Mouse (Mus musculus): ENCODE data around the gene Olfr506. TPM values are rescaled to one million over a fixed set of nuclear protein-coding genes. Genes with fewer than 3 reads are reported as not detected.
"Not testable (repeated sequence)": the region's sequence is repeated elsewhere in the genome, so short reads cannot be mapped to it uniquely, and the experiment has no call there.

Gene Olfr506
- polyA plus RNA-seq (2014; fragmentation: Nextera tagmentation; extraction: Ambion mirVana): not detected in 2 replicates

GRCm38 (mm10) chr7:108610487-108610886, at the start of gene Olfr506:
TSS of gene Olfr506 (plus strand) at chr7:108610787.
- Histone ChIP-seq H3K36me3 (ENCODE audit: control insufficient read depth, insufficient read depth, low read length) (no peaks in the 10 kb centered on the region), H3K27me3 (ENCODE audit: control insufficient read depth, insufficient read depth, low read length) (no peaks in the 10 kb centered on the region), H3K4me3 (ENCODE audit: control insufficient read depth in 1 of 2, insufficient read depth in 1 of 2, low read depth in 1 of 2, low read length in 2 of 2) (no peak within 1 kb of the TSS), H3K9ac (ENCODE audit: low read length) (no peak within 1 kb of the TSS), H3K27ac (replicated peaks in 1 of 2; ENCODE audit: control insufficient read depth in 1 of 2, insufficient read depth in 1 of 2, low read depth in 2 of 2, low read length in 2 of 2) (no peak within 1 kb of the TSS), H3K4me2 (ENCODE audit: low read length) (no peak within 1 kb of the TSS), H3K9me3 (ENCODE audit: control insufficient read depth, low read length) (no peaks in the 10 kb centered on the region), H3K4me1 (ENCODE audit: control insufficient read depth in 2 of 2, insufficient read depth in 2 of 2, low read length in 2 of 2) (no peaks in the 10 kb centered on the region)
- no peak for ATAC-seq (ENCODE audit: insufficient number of reproducible peaks, insufficient read depth, low FRiP score, low read depth)

GRCm38 (mm10) chr7:108565693-108566092, 44.9 kb upstream of the Olfr506 start, which contains the start of gene Olfr504:
TSS of gene Olfr504 (minus strand) at chr7:108565793.
- Histone ChIP-seq H3K27ac (replicated peaks in 1 of 2; ENCODE audit: control insufficient read depth in 1 of 2, insufficient read depth in 1 of 2, low read depth in 2 of 2, low read length in 2 of 2) (no peak within 1 kb of the TSS), H3K36me3 (ENCODE audit: control insufficient read depth, insufficient read depth, low read length) (no peaks in the 10 kb centered on the region), H3K4me1 (ENCODE audit: control insufficient read depth in 2 of 2, insufficient read depth in 2 of 2, low read length in 2 of 2) (no peaks in the 10 kb centered on the region), H3K9ac (ENCODE audit: low read length) (no peak within 1 kb of the TSS), H3K4me3 (ENCODE audit: control insufficient read depth in 1 of 2, insufficient read depth in 1 of 2, low read depth in 1 of 2, low read length in 2 of 2) (no peak within 1 kb of the TSS), H3K4me2 (ENCODE audit: low read length) (no peak within 1 kb of the TSS), H3K27me3 (ENCODE audit: control insufficient read depth, insufficient read depth, low read length) (no peaks in the 10 kb centered on the region), H3K9me3 (ENCODE audit: control insufficient read depth, low read length) (peaks cover 13% of the 10 kb centered on the region; the same call in 1 of the 2 replicates)
- no peak for ATAC-seq (ENCODE audit: insufficient number of reproducible peaks, insufficient read depth, low FRiP score, low read depth)
- WGBS: 68% methylated on average over 1 of the region's 1 CpGs

GRCm38 (mm10) chr7:108589797-108590196, 20.8 kb upstream of the Olfr506 start:
- no peak overlapping the region for H3K4me2 ChIP-seq (ENCODE audit: low read length)
- H3K4me1 ChIP-seq (ENCODE audit: control insufficient read depth in 2 of 2, insufficient read depth in 2 of 2, low read length in 2 of 2): no peaks in the 10 kb centered on the region
- ATAC-seq (ENCODE audit: insufficient number of reproducible peaks, insufficient read depth, low FRiP score, low read depth): 0 out of 2 replicates have a peak, but pooled peaks have one; percentile 13
- no peak overlapping the region for H3K9ac ChIP-seq (ENCODE audit: low read length)
- H3K4me3 ChIP-seq (ENCODE audit: control insufficient read depth in 1 of 2, insufficient read depth in 1 of 2, low read depth in 1 of 2, low read length in 2 of 2): no peak overlapping the region
- 88% methylated on average over 1 of the region's 1 CpGs for WGBS
- H3K36me3 ChIP-seq (ENCODE audit: control insufficient read depth, insufficient read depth, low read length): no peaks in the 10 kb centered on the region
- no peak overlapping the region for H3K27ac ChIP-seq (replicated peaks in 1 of 2; ENCODE audit: control insufficient read depth in 1 of 2, insufficient read depth in 1 of 2, low read depth in 2 of 2, low read length in 2 of 2)
- H3K27me3 ChIP-seq (ENCODE audit: control insufficient read depth, insufficient read depth, low read length): no peaks in the 10 kb centered on the region
- H3K9me3 ChIP-seq (ENCODE audit: control insufficient read depth, low read length): no peaks in the 10 kb centered on the region; the same call in 1 of the 2 replicates

GRCm38 (mm10) chr7:108601916-108602315, 8.7 kb upstream of the Olfr506 start:
- not testable (repeated sequence) for H3K36me3 ChIP-seq (ENCODE audit: control insufficient read depth, insufficient read depth, low read length); ATAC-seq (ENCODE audit: insufficient number of reproducible peaks, insufficient read depth, low FRiP score, low read depth); H3K9me3 ChIP-seq (ENCODE audit: control insufficient read depth, low read length); H3K4me3 ChIP-seq (ENCODE audit: control insufficient read depth in 1 of 2, insufficient read depth in 1 of 2, low read depth in 1 of 2, low read length in 2 of 2); H3K4me1 ChIP-seq (ENCODE audit: control insufficient read depth in 2 of 2, insufficient read depth in 2 of 2, low read length in 2 of 2); H3K4me2 ChIP-seq (ENCODE audit: low read length); H3K9ac ChIP-seq (ENCODE audit: low read length); H3K27ac ChIP-seq (replicated peaks in 1 of 2; ENCODE audit: control insufficient read depth in 1 of 2, insufficient read depth in 1 of 2, low read depth in 2 of 2, low read length in 2 of 2); H3K27me3 ChIP-seq (ENCODE audit: control insufficient read depth, insufficient read depth, low read length)
- WGBS: 72% methylated on average over 3 of the region's 3 CpGs

- Histone ChIP-seq H3K9ac (ENCODE audit: low read length) (no peak overlapping the region), H3K4me1 (ENCODE audit: control insufficient read depth in 2 of 2, insufficient read depth in 2 of 2, low read length in 2 of 2) (no peaks in the 10 kb centered on the region), H3K27me3 (ENCODE audit: control insufficient read depth, insufficient read depth, low read length) (no peaks in the 10 kb centered on the region), H3K36me3 (ENCODE audit: control insufficient read depth, insufficient read depth, low read length) (no peaks in the 10 kb centered on the region), H3K4me2 (ENCODE audit: low read length) (no peak overlapping the region), H3K27ac (replicated peaks in 1 of 2; ENCODE audit: control insufficient read depth in 1 of 2, insufficient read depth in 1 of 2, low read depth in 2 of 2, low read length in 2 of 2) (no peak overlapping the region), H3K9me3 (ENCODE audit: control insufficient read depth, low read length) (no peaks in the 10 kb centered on the region), H3K4me3 (ENCODE audit: control insufficient read depth in 1 of 2, insufficient read depth in 1 of 2, low read depth in 1 of 2, low read length in 2 of 2) (no peak overlapping the region)
- WGBS: 68% methylated on average over 2 of the region's 2 CpGs
- no peak for ATAC-seq (ENCODE audit: insufficient number of reproducible peaks, insufficient read depth, low FRiP score, low read depth)
Measured at GRCm38 (mm10) chr7:108614110-108614509, 3.5 kb downstream of the Olfr506 start.

GRCm38 (mm10) chr7:108616781-108617180, 6.2 kb downstream of the Olfr506 start:
- H3K9me3 ChIP-seq (ENCODE audit: control insufficient read depth, low read length); H3K4me2 ChIP-seq (ENCODE audit: low read length); H3K27ac ChIP-seq (replicated peaks in 1 of 2; ENCODE audit: control insufficient read depth in 1 of 2, insufficient read depth in 1 of 2, low read depth in 2 of 2, low read length in 2 of 2); H3K4me3 ChIP-seq (ENCODE audit: control insufficient read depth in 1 of 2, insufficient read depth in 1 of 2, low read depth in 1 of 2, low read length in 2 of 2); H3K9ac ChIP-seq (ENCODE audit: low read length); H3K4me1 ChIP-seq (ENCODE audit: control insufficient read depth in 2 of 2, insufficient read depth in 2 of 2, low read length in 2 of 2); ATAC-seq (ENCODE audit: insufficient number of reproducible peaks, insufficient read depth, low FRiP score, low read depth); H3K36me3 ChIP-seq (ENCODE audit: control insufficient read depth, insufficient read depth, low read length); H3K27me3 ChIP-seq (ENCODE audit: control insufficient read depth, insufficient read depth, low read length): not testable (repeated sequence)
- WGBS: 58% methylated on average over 3 of the region's 3 CpGs

- H3K9ac ChIP-seq (ENCODE audit: low read length): no peak within 1 kb of the TSS
- no peaks in the 10 kb centered on the region for H3K36me3 ChIP-seq (ENCODE audit: control insufficient read depth, insufficient read depth, low read length)
- no peaks in the 10 kb centered on the region for H3K4me1 ChIP-seq (ENCODE audit: control insufficient read depth in 2 of 2, insufficient read depth in 2 of 2, low read length in 2 of 2)
- no peak within 1 kb of the TSS for H3K4me2 ChIP-seq (ENCODE audit: low read length)
- no peak for ATAC-seq (ENCODE audit: insufficient number of reproducible peaks, insufficient read depth, low FRiP score, low read depth)
- H3K4me3 ChIP-seq (ENCODE audit: control insufficient read depth in 1 of 2, insufficient read depth in 1 of 2, low read depth in 1 of 2, low read length in 2 of 2): no peak within 1 kb of the TSS
- no peak within 1 kb of the TSS for H3K27ac ChIP-seq (replicated peaks in 1 of 2; ENCODE audit: control insufficient read depth in 1 of 2, insufficient read depth in 1 of 2, low read depth in 2 of 2, low read length in 2 of 2)
- no peaks in the 10 kb centered on the region for H3K9me3 ChIP-seq (ENCODE audit: control insufficient read depth, low read length)
- H3K27me3 ChIP-seq (ENCODE audit: control insufficient read depth, insufficient read depth, low read length): no peaks in the 10 kb centered on the region
- WGBS: 64% methylated on average over 2 of the region's 2 CpGs
Measured at GRCm38 (mm10) chr7:108621514-108621913, 10.9 kb downstream of the Olfr506 start, which contains the start of gene Olfr507. TSS of gene Olfr507 (plus strand) at chr7:108621814.

GRCm38 (mm10) chr7:108629694-108630093, 19.1 kb downstream of the Olfr506 start, which contains the start of gene Olfr508:
TSS of gene Olfr508 (plus strand) at chr7:108629994.
- H3K4me2 ChIP-seq (ENCODE audit: low read length): no peak within 1 kb of the TSS
- H3K4me1 ChIP-seq (ENCODE audit: control insufficient read depth in 2 of 2, insufficient read depth in 2 of 2, low read length in 2 of 2): no peaks in the 10 kb centered on the region
- ATAC-seq (ENCODE audit: insufficient number of reproducible peaks, insufficient read depth, low FRiP score, low read depth): no peak
- no peaks in the 10 kb centered on the region for H3K9me3 ChIP-seq (ENCODE audit: control insufficient read depth, low read length)
- no peak within 1 kb of the TSS for H3K4me3 ChIP-seq (ENCODE audit: control insufficient read depth in 1 of 2, insufficient read depth in 1 of 2, low read depth in 1 of 2, low read length in 2 of 2)
- no peaks in the 10 kb centered on the region for H3K27me3 ChIP-seq (ENCODE audit: control insufficient read depth, insufficient read depth, low read length)
- no peak within 1 kb of the TSS for H3K27ac ChIP-seq (replicated peaks in 1 of 2; ENCODE audit: control insufficient read depth in 1 of 2, insufficient read depth in 1 of 2, low read depth in 2 of 2, low read length in 2 of 2)
- WGBS: 73% methylated on average over 3 of the region's 3 CpGs
- H3K36me3 ChIP-seq (ENCODE audit: control insufficient read depth, insufficient read depth, low read length): no peaks in the 10 kb centered on the region
- H3K9ac ChIP-seq (ENCODE audit: low read length): no peak within 1 kb of the TSS

Measured in heart, embryonic 14.5 days (tissue).